In genomic region chr11:60955621-60956383, GRCm38 (mm10) we compare ENCODE assay signal across 17 mouse cellular contexts.
"Had no signal": no experiment of that assay in that cellular context is flagged by ENCODE, and none has a peak within 500 bp of the region (broad histone marks: within the 10 kb centered on the region; RNA-seq: fewer than 3 reads in every experiment).

No protein-coding gene starts in this region.

- ATAC-seq: liver, postnatal 0 days; lung, postnatal 0 days had no signal

- H3K4me3 ChIP-seq: liver, embryonic 15.5 days; lung, embryonic 15.5 days; megakaryocyte, embryonic 14.5 days; midbrain, embryonic 12.5 days; neural tube, embryonic 12.5 days; stomach, embryonic 15.5 days had no signal

- H3K4me1 ChIP-seq: stomach, embryonic 15.5 days had no signal

- H3K4me2 ChIP-seq: liver, embryonic 15.5 days; lung, embryonic 15.5 days; midbrain, embryonic 12.5 days; neural tube, embryonic 12.5 days; stomach, embryonic 15.5 days had no signal

- H3K9ac ChIP-seq: liver, embryonic 15.5 days; liver, postnatal 0 days; lung, embryonic 15.5 days; midbrain, embryonic 12.5 days; neural tube, embryonic 12.5 days; stomach, embryonic 15.5 days had no signal

- H3K27me3 ChIP-seq: lung, embryonic 15.5 days; midbrain, embryonic 12.5 days; neural tube, embryonic 12.5 days; stomach, embryonic 15.5 days had no signal

- H3K9me3 ChIP-seq: liver, embryonic 15.5 days; lung, embryonic 15.5 days; midbrain, embryonic 12.5 days; neural tube, embryonic 12.5 days; stomach, embryonic 15.5 days had no signal

- H3K27ac ChIP-seq: liver, embryonic 15.5 days; lung, embryonic 15.5 days; macrophage; midbrain, embryonic 12.5 days; neural tube, embryonic 12.5 days; stomach, embryonic 15.5 days; stomach, postnatal 0 days had no signal

- DNase-seq: liver, postnatal 0 days; lung, adult 2 months; lung, postnatal 14 days; lung, postnatal 36 days; midbrain, embryonic 14.5 days; right cerebral cortex, postnatal 14 days; thymus, postnatal 14 days; thymus, postnatal 36 days had no signal
